Mouse (Mus musculus) megakaryocyte, embryonic 14.5 days (primary cell): Measurements from ENCODE around the gene Jmjd8. TPM values are rescaled to one million over a fixed set of nuclear protein-coding genes. Genes with fewer than 3 reads are reported as not detected.
A peak's percentile ranks its signal among the peaks of the same experiment; 100 is the strongest.

Experiments
- H3K27me3 ChIP-seq: replicated peaks from 2 replicates; pipeline ENCODE3; 2012; ENCODE audit warnings: inconsistent platforms
- H3K36me3 ChIP-seq: replicated peaks from 2 replicates; pipeline ENCODE3; 2012; ENCODE audit warnings: low read length, inconsistent platforms, mixed read lengths
- H3K4me1 ChIP-seq: 2 replicates; pipeline ENCODE4 v1.6.1; 2012; ENCODE audit warnings: inconsistent platforms
- H3K4me3 ChIP-seq: replicated peaks from 2 replicates; pipeline ENCODE3; 2012; ENCODE audit warnings: moderate library complexity, mild to moderate bottlenecking, inconsistent platforms
- H3K9me3 ChIP-seq: 2 replicates; pipeline ENCODE4 v1.6.1; 2012; ENCODE audit warnings: inconsistent platforms
- FLI1 ChIP-seq: IDR thresholded peaks from 2 replicates; pipeline ENCODE4 v1.6.1; 2012; ENCODE audit warnings: low read length, inconsistent platforms, mixed read lengths
- GATA1 ChIP-seq: IDR thresholded peaks from 3 replicates; pipeline ENCODE4 v1.6.1; 2012; ENCODE audit warnings: mixed read lengths, low read length, inconsistent platforms, borderline replicate concordance
- polyA plus RNA-seq: library from polyadenylated mRNA; stranded (reverse); fragments of >175 nt; gene quantifications from 2 replicates; pipeline ENCODE4 v1.2.3, GENCODE M21; 2012; ENCODE audit warnings: low replicate concordance; ENCODE audit not compliant: insufficient read depth

Gene Jmjd8
- polyA plus RNA-seq, 1 experiment: 7.8 TPM

DNA sequence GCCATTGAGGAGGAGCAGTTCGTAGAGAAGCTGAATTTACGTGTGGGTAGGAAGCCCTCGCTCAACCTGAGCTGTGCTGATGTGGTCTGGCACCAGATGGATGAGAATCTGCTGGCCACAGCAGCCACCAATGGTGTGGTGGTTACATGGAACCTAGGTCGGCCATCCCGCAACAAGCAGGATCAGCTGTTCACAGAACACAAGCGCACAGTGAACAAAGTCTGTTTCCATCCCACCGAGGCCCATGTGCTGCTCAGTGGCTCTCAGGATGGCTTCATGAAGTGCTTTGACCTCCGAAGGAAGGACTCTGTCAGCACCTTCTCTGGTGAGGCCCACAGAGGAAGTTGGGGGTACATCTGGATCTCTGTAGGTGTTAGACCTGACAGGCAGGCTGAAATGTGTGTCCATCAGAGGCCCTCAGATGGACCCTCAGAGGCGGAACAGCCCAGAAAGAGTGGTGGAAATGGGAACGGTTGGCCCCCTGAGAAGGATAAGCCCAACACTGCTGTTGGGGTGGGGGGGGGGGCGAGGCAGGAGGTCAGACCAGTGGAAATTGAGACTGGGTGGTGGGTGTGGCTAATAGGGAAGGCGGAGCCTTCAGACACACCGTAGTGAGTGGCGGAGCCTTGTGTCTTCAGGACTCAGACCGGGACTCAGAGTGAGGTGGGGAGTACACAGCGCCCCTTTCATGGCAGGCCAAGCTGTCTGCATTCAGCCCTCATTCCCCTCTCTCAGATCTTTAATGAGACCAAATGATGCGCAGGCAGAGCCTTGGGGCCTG is 4.1 kb upstream of the Jmjd8 start:
- peaks cover 72% of the 10 kb centered on the region for H3K4me1 ChIP-seq
- H3K9me3 ChIP-seq: no peaks in the 10 kb centered on the region

GRCm38 (mm10) chr17:25825311-25825710 is 3.4 kb upstream of the Jmjd8 start:
- H3K9me3 ChIP-seq: no peaks in the 10 kb centered on the region
- peaks cover 49% of the 10 kb centered on the region for H3K36me3 ChIP-seq
- H3K27me3 ChIP-seq: peaks cover 12% of the 10 kb centered on the region
- no peak for TF ChIP-seq GATA1
- TF ChIP-seq FLI1: no peak
- peaks cover 73% of the 10 kb centered on the region for H3K4me1 ChIP-seq
- H3K4me3 ChIP-seq: peak overlapping the region; percentile 46

More for the DNA sequence above, 4.1 kb upstream of the Jmjd8 start:
- TF ChIP-seq GATA1: no peak
- no peak for TF ChIP-seq FLI1
- Histone ChIP-seq H3K36me3 (peaks cover 42% of the 10 kb centered on the region), H3K27me3 (peaks cover 20% of the 10 kb centered on the region), H3K4me3 (peak overlapping the region; percentile 96)

DNA sequence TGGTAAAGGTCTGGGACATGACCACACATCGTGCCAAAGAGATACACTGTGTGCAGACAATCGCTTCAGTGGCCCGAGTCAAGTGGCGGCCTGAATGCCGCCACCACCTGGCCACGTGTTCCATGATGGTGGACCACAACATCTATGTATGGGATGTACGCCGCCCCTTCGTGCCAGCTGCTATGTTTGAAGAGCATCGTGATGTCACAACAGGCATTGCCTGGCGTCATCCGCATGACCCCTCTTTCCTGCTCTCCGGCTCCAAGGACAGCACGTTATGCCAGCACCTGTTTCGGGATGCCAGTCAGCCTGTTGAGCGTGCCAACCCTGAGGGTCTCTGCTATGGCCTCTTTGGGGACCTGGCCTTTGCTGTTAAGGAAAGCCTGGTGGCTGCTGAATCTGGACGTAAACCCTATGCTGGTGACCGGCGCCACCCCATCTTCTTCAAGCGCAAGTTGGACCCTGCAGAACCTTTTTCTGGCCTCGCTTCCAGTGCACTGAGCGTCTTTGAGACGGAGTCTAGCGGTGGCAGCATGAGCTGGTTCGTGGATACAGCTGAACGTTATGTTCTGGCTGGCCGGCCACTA is 2.6 kb upstream of the Jmjd8 start:
- Histone ChIP-seq H3K4me1 (peaks cover 80% of the 10 kb centered on the region), H3K4me3 (peak overlapping the region; percentile 53), H3K36me3 (peaks cover 57% of the 10 kb centered on the region), H3K27me3 (peaks cover 6% of the 10 kb centered on the region), H3K9me3 (no peaks in the 10 kb centered on the region)
- TF ChIP-seq GATA1 (no peak), FLI1 (no peak)

- H3K9me3 ChIP-seq: no peaks in the 10 kb centered on the region
- H3K4me3 ChIP-seq: peak overlapping the region; percentile 55
- peaks cover 3% of the 10 kb centered on the region for H3K27me3 ChIP-seq
- TF ChIP-seq GATA1 (no peak), FLI1 (no peak)
- peaks cover 90% of the 10 kb centered on the region for H3K4me1 ChIP-seq
- peaks cover 66% of the 10 kb centered on the region for H3K36me3 ChIP-seq
Measured at GRCm38 (mm10) chr17:25827011-25827410, 1.7 kb upstream of the Jmjd8 start.

DNA sequence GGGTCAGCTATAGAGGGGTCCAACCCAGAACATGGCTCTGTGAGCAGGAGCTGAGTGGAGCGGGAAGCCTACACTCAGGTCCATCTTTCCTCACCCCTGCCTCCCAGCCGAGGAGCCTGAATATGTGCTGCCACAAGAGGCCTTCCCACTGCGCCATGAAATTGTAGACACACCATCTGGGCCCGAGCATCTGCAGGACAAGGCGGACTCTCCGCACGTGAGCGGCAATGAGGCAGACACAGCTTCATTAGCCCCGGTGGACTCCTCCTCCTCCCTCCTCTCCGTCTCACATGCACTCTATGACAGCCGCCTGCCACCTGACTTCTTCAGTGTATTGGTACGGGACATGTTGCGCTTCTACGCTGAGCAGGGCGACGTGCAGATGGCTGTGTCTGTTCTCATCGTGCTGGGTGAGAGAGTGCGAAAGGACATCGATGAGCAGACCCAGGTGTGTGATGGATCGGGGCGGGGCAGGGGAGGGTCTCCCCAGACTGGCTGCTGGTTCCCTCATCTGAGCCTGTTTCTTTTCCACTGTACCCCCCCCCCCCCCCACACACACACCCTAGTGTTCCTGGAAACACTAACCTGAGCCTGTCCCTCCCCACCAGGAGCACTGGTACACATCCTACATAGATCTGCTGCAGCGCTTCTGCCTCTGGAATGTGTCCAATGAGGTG is 983 bp upstream of the Jmjd8 start:
- H3K4me1 ChIP-seq: peaks cover 89% of the 10 kb centered on the region
- H3K9me3 ChIP-seq: no peaks in the 10 kb centered on the region
- TF ChIP-seq GATA1: no peak
- TF ChIP-seq FLI1: no peak
- H3K4me3 ChIP-seq: peak overlapping the region; percentile 93
- H3K36me3 ChIP-seq: peaks cover 67% of the 10 kb centered on the region
- H3K27me3 ChIP-seq: no peaks in the 10 kb centered on the region

GRCm38 (mm10) chr17:25828223-25828594 is 458 bp upstream of the Jmjd8 start:
- peak overlapping the region; percentile 93 for H3K4me3 ChIP-seq
- no peak for TF ChIP-seq GATA1
- no peak for TF ChIP-seq FLI1
- no peaks in the 10 kb centered on the region for H3K9me3 ChIP-seq
- H3K36me3 ChIP-seq: peaks cover 67% of the 10 kb centered on the region
- no peaks in the 10 kb centered on the region for H3K27me3 ChIP-seq
- peaks cover 86% of the 10 kb centered on the region for H3K4me1 ChIP-seq

DNA sequence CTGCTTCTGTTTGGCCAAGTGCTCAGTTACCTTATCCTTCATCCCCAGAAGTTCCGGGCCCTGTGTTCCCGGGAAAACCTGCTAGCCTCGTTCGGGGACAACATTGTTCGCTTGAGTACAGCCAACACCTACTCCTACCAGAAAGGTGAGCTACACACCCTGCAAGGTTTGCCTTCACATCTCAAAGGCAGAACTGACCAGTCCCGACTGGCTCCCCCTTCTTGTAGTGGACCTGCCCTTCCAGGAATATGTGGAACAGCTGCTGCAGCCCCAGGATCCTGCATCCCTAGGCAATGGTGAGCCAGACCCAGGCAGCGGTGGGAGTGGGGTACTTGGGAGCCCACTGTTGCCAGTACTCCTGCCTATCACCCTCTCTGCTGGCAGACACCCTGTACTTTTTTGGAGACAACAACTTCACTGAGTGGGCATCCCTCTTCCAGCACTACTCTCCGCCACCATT is 921 bp downstream of the Jmjd8 start:
- peak overlapping the region; percentile 93 for H3K4me3 ChIP-seq
- no peaks in the 10 kb centered on the region for H3K27me3 ChIP-seq
- TF ChIP-seq GATA1 (no peak), FLI1 (no peak)
- H3K9me3 ChIP-seq: no peaks in the 10 kb centered on the region
- peaks cover 88% of the 10 kb centered on the region for H3K4me1 ChIP-seq
- H3K36me3 ChIP-seq: peaks cover 69% of the 10 kb centered on the region

DNA sequence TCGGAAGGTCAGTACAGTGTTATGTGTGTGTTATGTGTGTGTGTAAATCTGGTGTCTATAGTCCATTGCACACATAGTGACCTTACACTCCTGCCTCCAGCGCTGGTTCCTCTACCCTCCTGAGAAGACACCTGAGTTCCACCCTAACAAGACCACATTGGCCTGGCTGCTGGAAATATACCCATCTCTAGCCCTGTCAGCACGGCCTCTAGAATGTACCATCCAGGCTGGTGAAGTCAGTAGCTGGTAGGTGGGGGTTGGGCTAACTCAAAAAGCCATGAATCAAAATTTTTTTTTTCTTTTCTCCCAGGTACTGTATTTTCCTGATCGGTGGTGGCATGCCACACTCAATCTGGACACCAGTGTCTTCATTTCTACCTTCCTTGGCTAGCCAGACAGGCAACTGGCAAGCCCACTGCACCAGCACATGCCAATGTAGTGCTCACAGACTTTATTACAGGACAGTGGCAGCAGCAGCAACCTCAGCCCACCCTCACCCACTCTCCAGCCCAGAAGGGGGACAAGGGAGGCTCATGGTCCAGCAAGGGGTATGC is 1.6 kb downstream of the Jmjd8 start:
- TF ChIP-seq FLI1: no peak
- no peak for TF ChIP-seq GATA1
- H3K9me3 ChIP-seq: no peaks in the 10 kb centered on the region
- no peaks in the 10 kb centered on the region for H3K27me3 ChIP-seq
- peak overlapping the region; percentile 44 for H3K4me3 ChIP-seq
- peaks cover 88% of the 10 kb centered on the region for H3K4me1 ChIP-seq
- H3K36me3 ChIP-seq: peaks cover 72% of the 10 kb centered on the region

GRCm38 (mm10) chr17:25830806-25831431 is 2.3 kb downstream of the Jmjd8 start:
- TF ChIP-seq GATA1 (no peak), FLI1 (no peak)

More at GRCm38 (mm10) chr17:25830806-25831431, 2.3 kb downstream of the Jmjd8 start:
- Histone ChIP-seq H3K36me3 (peaks cover 72% of the 10 kb centered on the region), H3K4me1 (peaks cover 88% of the 10 kb centered on the region), H3K9me3 (no peaks in the 10 kb centered on the region), H3K4me3 (peak overlapping the region; percentile 97), H3K27me3 (no peaks in the 10 kb centered on the region)
